Mouse (Mus musculus): ENCODE data around the gene Cfap157.

Cfap157 gene

DNA sequence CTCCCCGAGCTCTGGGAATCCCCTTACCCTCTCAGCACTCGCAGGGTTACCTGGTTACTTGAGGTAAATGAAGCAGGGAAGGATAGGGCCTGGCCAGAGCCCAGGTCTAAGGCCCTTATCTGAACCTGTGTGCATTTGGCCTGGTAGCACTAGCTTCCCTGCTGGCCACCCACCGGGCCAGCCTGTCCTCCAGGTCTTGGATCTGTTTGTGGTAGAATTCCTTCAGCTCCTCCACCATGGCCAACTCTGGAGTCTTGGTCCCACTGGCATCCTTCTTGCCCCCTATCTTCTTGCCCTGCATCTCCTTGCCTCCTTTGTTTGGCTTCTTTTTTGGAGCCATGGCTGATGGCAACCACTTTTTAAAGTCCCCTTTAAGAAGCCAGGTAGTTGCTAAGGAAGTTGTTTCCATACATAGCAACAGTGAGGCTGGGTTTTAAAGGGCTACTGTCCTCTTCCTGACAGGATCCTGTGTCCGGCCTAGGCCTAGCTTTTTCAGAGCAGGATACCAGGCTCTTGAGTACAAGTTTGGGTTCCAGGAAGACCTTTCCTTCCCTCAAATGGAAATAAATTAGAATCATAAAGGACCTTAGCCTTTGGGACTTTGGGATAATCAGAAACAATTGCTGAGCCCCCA, at the start of gene Cfap157:
Gene Cfap157, minus strand, starts transcription at position 381 of the 634 bp plus-strand sequence.
- no peak for DNase-seq (ENCODE audit: low read depth, low spot score)

GRCm38 (mm10) chr2:32828979-32829676, 44.9 kb upstream of the Cfap157 start:
- no peak for DNase-seq (ENCODE audit: low read depth, low spot score)

DNA sequence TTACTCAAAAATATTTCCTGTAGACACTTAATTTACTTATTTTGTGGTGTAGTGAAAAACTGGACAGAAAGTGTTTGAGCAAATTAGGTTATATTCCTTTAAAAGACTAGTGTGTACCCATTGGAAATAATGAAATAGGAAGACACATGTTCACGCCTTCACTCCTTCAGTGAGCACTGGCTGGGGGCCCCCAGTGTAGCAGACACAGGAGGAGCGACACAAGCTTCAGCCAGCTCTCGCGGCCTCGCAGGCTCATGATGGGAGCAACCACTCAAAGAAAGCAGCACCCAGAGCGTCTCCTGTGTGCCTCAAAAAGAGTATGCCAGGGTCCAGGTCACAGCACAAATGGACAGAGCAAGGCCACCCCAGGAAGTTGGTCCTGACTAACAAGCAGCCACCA, 41.6 kb upstream of the Cfap157 start:
- no peak for DNase-seq (ENCODE audit: low read depth, low spot score)

GRCm38 (mm10) chr2:32824778-32825177, 40.5 kb upstream of the Cfap157 start:
- no peak for DNase-seq (ENCODE audit: low read depth, low spot score)

- no peak for DNase-seq (ENCODE audit: low read depth, low spot score)
These were observed 40.0 kb upstream of the Cfap157 start for GRCm38 (mm10) chr2:32824181-32824580.

GRCm38 (mm10) chr2:32823579-32824154, 39.4 kb upstream of the Cfap157 start:
- DNase-seq (ENCODE audit: low read depth, low spot score) = no peak

GRCm38 (mm10) chr2:32823153-32823552, 38.9 kb upstream of the Cfap157 start:
- DNase-seq (ENCODE audit: low read depth, low spot score) = no peak

GRCm38 (mm10) chr2:32822643-32823042, 38.4 kb upstream of the Cfap157 start:
- DNase-seq (ENCODE audit: low read depth, low spot score) = no peak

DNA sequence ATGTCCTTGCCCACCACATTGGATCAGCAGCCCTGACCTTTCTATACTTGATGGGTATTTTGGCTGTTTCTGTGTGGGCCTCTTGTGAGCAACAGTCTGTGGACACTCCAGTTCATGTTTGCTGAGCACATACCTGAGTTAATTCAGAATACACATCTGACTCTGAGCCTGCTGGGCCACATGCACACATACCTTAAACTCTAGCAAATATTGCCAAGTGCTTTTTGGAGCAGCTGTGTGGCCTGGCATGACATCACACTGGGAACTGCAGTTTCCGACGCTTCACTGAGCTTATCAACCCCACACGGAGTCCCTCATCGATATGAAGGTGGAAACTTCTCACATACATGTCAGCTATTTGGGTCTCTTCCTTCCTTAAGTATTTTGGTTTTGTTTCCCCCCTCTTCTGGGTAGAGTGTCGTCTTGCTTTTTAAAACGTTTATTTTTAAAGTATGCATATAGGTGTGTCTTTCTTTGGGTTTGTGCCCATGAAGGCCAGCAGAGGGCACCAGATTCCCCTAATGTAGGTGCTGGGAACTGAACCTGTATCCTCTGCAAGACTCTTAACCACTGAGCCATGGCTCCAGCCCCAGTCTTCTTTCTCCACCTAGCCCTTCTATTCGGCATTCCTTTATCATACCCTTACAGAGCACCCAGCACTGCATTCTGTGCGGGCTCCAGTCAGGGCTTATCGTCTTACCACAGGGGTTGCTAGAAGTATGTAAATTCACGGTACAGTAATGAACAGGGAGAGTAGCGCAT, 37.0 kb upstream of the Cfap157 start:
- peak; percentile 61 for DNase-seq (ENCODE audit: low read depth, low spot score)

DNA sequence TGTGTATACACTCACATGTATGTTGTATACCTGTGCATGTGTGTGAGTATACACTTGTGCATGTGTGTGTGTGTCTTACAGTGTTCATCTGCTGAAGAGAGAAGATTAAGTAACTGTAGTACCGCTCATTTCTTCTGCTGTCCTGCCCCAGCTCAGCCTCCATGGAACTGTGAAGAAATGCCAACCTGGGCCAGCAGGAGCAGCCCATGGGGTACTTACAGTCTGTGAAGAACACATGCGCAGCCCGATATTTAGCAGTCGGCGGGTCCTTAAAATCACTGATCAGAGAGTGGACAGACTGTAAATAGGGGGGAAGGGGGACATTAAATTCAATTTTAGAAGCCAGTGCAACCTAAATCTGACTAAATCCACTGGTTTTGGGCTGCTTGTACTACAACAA, 34.0 kb upstream of the Cfap157 start:
- no peak for DNase-seq (ENCODE audit: low read depth, low spot score)

DNA sequence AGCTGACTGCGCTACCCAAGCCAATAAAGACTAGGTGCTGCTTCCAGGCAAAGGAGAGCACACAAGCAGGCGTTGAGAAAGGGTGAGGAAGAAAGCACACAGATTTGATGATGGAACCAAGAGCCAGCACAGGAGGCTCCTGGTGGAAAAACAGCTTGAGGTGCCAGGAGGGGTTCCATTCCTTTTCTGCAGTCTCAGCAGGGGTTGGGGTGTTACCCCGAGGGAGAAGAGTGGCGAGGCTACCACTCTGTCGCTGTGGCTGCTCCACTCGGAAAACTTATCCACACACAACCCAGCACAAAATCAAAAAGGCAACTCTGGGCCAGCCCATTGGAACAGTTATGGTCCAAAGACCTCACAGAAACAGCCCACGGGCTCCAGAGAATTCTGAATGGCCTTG, 33.4 kb upstream of the Cfap157 start:
- DNase-seq (ENCODE audit: low read depth, low spot score) = no peak

GRCm38 (mm10) chr2:32816946-32817581, 32.8 kb upstream of the Cfap157 start:
- no peak for DNase-seq (ENCODE audit: low read depth, low spot score)

DNA sequence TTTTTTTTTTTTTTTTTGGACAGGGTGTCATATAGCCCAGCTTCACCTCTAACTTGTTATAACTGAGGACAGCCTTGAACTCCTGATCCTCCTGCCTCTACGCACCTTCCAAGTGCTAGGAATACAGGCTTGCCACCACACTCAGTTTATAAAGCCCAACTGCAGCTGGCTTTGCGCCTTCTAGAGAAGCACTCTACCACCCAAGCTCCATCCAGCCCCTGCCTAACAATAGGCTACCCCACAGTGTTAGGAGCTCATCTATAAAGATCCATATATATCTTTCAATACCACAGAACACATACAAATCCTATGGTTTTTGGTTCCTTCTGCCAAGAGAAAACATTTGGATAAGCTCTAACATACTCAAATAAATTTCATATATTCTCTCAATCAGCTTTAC, 32.3 kb upstream of the Cfap157 start:
- DNase-seq (ENCODE audit: low read depth, low spot score) = no peak

- DNase-seq (ENCODE audit: low read depth, low spot score) = no peak
These were observed 27.7 kb upstream of the Cfap157 start for GRCm38 (mm10) chr2:32811959-32812358.

DNA sequence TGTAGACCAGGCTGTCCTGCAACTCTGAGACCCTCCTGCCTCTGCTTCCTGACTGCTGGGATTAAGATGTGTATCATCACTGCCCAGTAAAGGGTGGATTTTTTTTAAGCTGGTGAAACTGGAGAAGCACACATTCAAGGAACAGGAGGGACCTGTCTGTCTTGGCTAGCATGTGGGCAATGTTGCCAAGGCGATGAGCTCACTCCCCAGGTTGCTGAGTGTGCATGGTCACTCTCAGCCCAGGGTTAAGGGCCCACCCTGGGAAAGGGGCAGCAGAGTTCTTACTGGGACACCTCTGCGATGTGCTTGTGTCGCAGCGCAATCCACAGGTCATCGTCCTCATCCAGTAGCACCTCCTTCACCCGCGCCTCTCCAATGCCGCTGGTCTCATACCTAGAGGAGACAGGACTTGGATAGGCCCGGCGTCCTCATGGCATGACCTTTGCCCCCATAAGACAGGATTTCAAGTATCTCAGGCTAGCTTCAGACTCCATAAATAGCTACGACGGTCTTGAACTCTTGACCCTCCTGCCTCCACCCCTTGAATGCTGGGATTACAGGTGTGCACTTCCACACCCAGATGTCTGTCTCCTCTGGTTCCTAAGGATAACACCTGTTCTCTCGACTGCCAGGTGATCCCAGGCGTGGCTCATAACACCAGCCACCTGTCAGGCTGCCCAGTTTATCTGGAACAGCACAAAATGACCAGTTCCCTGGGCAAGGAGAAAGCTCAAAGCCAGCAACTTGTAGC, 24.8 kb upstream of the Cfap157 start:
- no peak for DNase-seq (ENCODE audit: low read depth, low spot score)

GRCm38 (mm10) chr2:32798251-32798962, 14.2 kb upstream of the Cfap157 start:
- no peak for DNase-seq (ENCODE audit: low read depth, low spot score)

DNA sequence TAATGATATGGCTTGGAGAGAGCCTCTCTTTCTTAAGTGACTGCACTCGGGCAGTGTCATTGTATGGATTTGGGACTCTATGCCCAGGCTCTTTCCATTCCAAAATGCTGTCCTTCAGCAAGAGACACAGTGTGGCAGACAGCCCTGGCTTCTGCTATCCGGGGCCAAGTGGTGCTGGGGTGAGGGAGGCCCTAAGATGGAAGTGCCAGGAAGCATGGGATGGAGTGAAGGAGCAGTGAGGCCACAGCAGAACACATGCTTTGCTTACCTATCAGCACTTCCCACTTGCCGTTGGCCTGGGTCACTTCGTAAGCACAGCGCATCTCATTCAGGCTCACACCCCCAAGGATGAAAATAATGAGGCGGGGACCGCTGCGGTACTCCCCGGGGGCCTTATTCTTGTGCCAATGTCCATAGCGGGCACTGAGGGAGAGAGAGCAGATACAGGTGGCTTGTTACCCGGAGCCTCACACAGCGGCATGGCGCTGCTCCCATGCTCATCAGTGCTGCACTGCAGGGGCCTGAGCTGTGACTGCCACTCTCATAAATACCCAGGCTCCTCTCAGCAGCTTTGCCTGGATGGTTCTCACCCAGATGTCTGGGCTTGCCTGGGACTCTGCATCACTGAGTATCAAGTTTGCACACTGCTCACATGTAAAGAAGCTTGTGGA, 11.7 kb upstream of the Cfap157 start:
- no peak for DNase-seq (ENCODE audit: low read depth, low spot score)

GRCm38 (mm10) chr2:32791297-32791696, 7.1 kb upstream of the Cfap157 start:
- no peak for DNase-seq (ENCODE audit: low read depth, low spot score)

DNA sequence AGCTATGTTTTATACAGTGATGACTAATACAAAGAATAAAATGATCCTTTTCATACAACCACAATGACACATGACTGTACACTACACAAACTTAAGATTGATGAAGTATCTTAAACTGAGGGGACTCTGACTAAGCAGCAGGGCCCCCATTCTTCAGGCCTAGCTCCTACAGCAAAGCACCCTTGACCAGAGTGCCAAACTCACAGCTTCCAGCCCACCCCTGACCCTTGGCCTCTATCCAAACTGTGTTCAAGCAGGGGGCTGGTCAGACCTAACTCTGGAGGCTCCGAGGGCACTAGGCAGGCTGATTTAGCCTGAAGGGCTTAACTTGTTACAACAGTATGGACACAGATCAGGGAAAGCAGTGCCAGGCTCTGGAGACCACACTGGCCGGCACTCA, 4.4 kb upstream of the Cfap157 start:
- no peak for DNase-seq (ENCODE audit: low read depth, low spot score)

- peak; percentile 60 for DNase-seq (ENCODE audit: low read depth, low spot score)
These were observed 2.9 kb upstream of the Cfap157 start for GRCm38 (mm10) chr2:32787176-32787575.
